Mouse (Mus musculus) adrenal gland, postnatal 25 days (tissue): ENCODE results near the gene Foxj3. TPM values are rescaled to one million over a fixed set of nuclear protein-coding genes. Genes with fewer than 3 reads are reported as not detected.
A peak's percentile ranks its signal among the peaks of the same experiment; 100 is the strongest.
"Not testable (repeated sequence)": the region's sequence is repeated elsewhere in the genome, so short reads cannot be mapped to it uniquely, and the experiment has no call there.

ENCODE experiments used
- DNase-seq: peaks from one replicate; pipeline ENCODE4 v3.0.0; 2021; ENCODE audit warnings: mixed read lengths
- long read RNA-seq: library from polyadenylated mRNA; stranded (forward); transcript quantifications from one replicate; pipeline ENCODE4 v2.0.0, GENCODE M21; 2021
- total RNA-seq: library from RNA; stranded (reverse); gene quantifications from 2 replicates; pipeline ENCODE4 v1.2.3, GENCODE M21; 2021

The Foxj3 gene
- total RNA-seq = 32.3 and 42.8 TPM in 2 replicates
- long read RNA-seq, partial matches to known transcripts = 4 of 5 reads
- long read RNA-seq, other reads (novel, unspliced or antisense) = 1 of 5 reads

DNA sequence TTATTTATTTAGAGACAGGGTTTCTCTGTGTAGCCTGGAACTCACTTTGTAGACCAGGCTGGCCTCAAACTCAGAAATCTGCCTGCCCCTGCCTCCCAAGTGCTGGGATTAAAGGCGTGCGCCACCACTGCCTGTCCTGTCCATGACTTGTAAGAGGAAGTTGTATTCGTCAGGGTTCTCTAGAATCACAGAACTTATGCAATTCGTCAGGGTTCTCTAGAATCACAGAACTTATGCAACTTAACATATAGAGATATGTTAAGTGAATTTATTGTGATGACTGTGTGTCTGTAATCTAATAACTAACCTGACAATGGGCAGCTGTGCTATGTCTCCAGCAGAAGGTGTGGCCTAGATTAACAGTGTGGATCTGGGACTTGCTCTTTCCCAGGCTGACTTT lies at the start of gene Foxj3:
TSS of gene Foxj3 (plus strand) at position 390 of the 400 bp plus-strand sequence.
- DNase-seq = not testable (repeated sequence)

DNA sequence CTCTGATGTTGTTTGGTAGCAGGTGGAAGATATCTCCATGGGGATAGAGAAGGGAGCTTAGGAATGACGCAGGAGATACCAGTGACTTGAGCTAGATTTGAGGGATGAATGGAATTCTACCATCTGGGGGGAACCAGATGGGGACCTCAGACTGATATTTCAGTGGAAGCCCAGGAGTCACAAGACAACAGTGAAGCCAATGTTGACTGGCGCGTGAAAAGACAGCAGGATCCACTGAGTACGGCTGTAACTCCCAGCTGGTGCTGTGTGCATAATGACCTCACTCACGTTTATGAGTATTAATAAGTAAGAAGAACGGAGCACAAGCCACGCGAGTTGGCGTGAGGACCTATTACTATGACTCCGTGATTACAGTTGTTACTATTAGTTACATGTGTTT lies 47.1 kb upstream of the Foxj3 start:
- DNase-seq = no peak

DNA sequence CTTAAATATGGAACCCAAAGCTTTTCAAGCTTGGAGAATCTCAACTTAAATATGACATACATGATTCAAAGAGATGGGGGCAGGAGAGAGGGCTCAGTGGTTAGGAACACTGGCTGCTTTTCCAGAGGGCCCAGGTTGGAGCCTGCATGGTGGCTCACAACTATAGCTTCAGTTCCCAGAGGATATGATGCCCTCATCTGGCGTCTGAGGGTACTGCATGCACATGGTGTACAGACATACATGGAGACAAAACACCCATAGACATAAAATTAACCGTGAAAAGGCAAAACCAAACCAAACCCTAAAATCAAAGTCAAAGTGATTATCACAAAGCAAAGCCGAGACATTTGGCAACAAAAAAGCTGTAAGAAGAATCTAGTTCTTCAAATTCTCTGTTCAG lies 46.0 kb upstream of the Foxj3 start:
- peak; percentile 24 for DNase-seq

DNA sequence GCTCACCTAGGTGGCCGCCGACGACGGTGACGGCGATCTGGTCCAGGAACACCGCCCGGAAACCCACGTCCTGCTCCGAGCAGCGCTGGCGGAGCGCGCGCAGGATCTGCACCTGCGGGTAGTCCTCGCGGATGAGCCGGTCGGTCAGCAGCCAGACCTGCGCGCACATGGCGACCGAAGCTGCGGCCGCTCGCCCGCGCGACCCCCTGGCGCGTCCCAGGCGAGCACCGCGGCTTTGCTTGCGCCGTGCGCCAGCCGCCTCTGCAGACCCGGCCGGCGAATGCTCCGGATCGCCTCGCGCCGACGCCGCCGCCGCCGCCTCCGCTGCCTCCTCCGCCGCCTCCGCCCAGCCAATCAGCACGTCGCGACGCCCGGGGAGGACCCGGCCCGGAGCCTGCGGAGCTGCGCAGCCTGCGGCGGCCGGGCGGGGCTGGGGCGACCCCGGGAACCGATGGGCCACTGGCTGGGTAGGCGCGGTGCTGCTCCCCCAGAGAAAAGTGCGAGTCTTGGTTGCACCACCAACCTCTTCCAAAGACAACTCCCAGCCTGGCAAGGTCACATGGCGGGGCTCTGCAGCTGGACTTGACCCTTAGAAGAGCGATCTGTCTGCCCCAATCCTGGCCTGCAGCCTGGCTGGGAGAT lies 44.4 kb upstream of the Foxj3 start, which contains the start of gene Rimkla:
TSS of gene Rimkla (minus strand) at position 338 of the 642 bp plus-strand sequence.
- DNase-seq = peak; percentile 79

DNA sequence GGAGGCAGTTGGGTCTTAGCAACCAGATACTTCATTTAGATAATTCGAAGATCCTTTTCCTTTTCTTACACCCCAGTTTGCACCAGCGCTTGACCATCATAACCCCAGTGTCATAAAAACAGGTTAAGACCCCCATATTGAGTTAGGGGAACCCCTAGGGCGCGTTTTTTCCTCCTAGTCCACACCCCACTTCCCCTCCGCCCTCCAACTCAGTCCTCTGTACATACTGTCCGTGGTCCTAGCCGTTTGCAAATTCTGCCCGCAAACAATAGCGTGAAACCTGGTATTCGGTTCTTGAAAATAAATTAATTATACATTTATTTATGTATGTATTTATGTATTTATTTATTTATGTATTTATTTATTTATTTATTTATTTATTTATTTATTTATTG lies 43.9 kb upstream of the Foxj3 start:
- DNase-seq = no peak

DNA sequence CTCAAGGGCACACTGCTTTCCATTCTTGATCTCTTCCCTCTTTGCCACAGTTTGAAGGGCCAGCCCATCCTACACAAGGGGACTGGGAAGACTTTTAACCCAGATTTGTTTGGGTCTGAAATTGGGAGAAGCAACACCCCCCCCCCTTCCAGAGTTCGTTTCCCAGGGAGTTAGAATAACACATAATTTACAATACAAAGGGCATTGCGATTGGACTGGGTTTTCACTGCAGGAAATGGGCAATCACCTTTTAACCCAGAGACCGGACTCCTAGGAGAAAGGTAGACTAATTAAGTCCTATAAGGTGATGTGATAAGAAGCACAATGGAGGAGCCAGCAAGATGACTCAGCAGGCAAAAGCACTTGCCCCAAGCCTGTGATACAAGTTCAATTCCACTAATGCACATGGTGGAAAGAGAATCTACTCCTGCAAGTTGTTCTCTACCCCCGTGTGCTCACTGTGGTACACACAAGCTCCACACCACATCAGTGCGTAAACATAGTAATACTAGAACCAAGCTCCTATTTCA lies 38.4 kb upstream of the Foxj3 start:
- DNase-seq = no peak

DNA sequence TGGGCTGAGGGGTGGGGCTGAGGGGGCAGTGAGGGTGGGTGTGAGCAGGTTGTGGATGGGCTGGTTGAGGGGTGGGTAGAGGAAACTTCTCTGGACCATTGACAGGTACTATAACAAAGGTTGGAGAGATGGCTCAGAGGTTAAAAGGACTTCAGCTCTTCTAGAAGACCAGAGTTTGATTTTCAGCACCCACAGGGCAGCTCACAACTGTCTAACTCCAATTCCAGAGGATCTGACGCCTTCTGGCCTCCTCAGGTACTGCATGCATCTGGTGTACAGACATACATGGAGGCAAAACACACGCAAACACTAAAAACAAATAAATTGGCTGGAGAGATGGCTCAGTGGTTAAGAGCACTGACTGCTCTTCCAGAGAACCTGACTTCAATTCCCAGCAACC lies 25.2 kb upstream of the Foxj3 start:
- no peak for DNase-seq

DNA sequence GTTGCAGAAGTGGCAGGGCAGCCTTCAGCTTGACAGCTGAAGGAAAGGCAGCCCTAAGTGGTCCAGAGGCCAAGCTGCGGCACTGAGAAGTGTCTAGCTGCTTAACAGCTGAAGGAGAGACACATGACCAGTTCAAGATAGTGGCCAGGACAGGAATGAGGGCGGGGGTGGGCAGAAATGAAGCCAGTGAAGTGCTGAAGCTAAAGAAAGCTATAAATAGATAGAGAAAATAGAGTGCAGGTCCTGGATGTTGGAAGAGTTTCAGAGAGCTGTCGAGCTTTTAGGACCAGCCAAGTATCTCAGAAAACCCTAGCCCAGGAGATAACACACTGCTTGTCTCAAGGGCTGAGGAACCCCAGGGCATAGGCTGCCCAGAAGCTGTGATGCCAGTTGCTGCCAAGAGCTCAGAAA lies 24.1 kb upstream of the Foxj3 start:
- DNase-seq = no peak

DNA sequence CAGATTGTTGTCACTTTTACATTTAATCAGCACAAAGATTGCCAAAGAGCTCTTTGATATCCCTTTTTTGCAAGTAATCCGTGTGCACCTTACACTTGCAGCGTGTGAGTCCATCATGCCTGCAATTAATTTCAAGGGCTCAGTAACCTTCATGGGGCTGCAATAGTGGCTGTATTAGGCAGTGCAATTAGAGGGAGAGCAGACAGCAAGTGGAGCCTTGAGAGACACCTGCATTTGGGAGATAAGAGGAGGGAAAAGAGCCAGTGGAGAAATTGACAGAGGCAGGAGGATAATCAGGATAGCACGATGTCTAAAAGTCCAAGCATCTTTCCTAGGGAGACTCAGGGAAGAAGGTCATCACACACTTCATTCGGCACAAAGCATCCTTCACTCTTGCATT lies 13.2 kb upstream of the Foxj3 start:
- no peak for DNase-seq

DNA sequence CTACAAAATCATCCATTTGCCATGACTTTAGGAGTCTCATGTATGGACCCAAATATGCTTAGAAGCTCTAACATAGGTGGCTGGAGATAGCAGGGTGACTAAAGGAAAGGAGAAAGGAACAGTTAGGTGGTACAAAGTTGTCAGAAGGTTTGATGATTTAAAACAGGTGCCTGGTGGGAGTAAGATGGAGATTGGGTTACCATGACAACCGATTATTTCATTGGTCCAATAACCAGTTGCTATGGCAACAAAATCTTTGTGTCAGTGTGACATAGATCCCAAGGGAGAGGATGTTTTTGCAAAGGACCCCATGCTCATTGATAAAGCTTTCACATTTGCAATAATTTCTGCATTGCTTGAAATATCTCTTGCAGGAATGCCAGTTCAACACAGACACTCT lies 12.8 kb upstream of the Foxj3 start:
- DNase-seq = no peak

DNA sequence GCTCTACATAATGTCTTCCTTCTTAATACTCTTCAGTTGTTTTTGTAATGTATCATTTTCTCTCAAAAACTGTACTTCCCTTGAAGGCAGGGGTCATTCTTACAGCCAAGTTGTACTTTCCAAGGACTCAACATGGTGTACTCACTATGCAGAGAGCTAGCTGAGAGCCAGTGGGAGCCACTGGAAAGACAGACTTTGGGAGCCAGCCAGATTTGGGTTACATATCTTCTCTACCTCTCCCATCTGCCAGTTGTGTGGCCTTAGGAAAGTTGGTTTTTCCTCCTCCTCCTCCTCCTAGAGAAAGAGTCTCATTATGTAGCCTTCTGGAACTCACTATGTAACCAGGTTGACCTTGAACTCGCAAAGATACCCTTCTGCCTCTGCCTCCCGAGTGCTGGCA lies 12.3 kb upstream of the Foxj3 start:
- no peak for DNase-seq

DNA sequence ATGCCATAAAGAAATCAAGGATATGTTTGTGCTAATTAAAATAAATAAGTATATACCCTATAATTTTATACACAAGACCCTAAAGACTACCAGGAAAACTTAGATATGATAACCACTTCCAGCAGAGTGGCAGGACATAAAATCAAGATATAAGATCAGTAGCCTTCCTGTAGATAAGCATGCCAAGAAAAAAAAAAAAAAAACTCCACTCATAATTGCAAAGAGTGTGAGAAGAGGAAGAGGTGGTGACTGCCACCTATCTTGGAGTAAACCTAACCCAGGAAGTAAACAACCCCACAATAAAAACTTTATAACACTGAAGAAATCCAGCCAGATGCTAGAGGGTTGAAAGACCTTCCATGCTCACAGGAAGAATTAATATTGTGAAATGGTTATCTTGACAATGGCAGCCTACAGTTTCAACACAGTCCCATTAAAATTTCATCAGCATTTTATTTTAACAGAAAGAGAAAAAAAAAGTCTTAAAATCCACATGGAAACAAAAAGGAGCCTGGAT lies 10.4 kb upstream of the Foxj3 start:
- DNase-seq = no peak

DNA sequence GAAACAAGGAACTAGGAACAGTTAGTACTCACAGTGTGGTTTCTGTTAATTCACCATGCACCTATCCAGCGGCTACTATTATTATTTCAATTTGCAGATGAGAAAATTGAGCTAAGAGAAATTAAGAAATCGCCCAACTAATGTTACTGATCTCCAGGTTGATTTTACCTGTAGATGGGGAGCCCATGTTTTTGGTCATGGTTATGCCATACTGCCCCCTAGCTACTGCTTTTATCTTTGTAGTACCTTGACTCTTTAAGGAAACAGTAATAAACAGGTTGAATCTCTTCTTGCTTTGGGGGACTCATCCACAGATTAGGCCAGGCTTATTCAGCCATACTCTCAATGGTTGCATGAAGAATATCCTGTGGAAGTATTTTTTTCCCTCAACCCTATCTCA lies 5.0 kb upstream of the Foxj3 start:
- DNase-seq = no peak

DNA sequence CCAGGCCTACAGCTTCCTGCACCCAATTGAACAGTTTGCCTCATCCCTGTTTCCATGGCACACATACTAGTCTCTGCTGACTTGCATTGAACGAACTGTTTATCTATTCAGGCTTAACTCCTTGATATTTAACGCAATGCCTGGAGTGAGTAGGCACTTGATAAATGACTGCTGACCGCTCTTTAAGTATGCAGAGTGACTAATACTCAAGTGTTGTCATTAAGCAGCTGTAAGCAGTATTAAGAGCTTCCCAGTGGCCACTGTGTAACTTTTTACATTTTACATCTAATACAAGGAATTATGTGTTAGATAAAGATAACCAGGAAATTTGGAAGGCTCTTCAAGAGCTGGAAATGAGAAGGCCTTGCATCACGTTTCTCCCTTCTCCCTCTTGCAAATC lies 1.7 kb upstream of the Foxj3 start:
- no peak for DNase-seq

DNA sequence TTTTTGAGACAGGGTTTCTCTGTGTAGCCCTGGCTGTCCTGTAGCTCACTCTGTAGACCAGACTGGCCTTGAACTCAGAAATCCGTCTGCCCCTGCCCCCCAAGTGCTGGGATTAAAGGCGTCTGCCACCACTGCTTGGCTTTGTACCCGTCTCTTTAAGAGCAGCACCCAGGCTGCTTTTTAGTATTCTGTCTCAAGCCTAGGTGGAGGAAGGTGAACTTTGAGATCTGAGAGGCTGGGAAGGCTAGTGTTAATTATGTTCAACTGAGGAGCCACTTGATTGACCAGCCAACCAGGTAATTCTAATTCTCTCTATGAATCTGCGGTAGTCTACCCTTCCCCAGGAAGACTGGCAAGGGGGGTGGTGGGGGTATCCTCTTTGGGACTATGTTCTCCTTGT lies 632 bp downstream of the Foxj3 start:
- DNase-seq = no peak

DNA sequence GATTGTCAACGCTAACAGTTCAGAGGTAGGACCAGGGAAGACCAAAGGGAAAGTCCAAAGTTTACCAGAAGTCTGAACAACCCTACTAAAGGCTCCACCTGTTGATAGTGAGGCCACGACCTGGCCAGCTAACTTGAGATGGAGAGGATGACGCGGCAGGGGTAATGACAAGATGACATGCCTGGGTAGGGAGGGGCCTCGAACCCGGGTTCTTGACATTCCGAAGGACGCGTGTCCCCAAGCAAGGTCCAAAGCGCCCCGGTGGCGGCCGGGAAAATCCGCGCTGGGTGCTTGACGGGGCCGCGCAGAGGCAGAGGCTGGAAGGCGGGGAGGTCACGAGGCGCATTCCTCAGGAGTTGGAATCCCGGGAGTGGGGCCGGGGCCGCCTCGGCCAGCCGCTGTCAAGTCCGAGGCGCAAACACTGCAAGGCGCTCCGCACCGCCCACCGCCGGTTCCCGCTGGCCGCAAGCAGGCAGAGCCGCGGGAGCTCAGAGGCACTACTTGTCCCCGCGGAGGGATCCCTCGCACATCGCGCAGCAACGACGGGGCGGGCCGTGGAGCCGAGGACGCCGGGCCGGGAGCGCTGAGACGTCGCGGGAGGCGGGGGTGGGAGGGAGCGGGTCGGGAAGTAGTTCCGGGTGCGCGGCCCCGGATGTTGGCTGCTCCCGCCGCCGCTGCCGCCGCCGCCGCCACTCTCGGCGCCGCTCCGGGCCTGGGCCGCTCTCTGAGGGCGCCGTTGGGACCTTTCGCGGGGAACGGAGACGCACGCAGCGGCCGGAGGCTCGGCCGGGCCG lies 2.4 kb downstream of the Foxj3 start, which contains the start of gene Frg2f1:
TSS of gene Frg2f1 (minus strand) at position 499 of the 794 bp plus-strand sequence.
- peak; percentile 96 for DNase-seq

DNA sequence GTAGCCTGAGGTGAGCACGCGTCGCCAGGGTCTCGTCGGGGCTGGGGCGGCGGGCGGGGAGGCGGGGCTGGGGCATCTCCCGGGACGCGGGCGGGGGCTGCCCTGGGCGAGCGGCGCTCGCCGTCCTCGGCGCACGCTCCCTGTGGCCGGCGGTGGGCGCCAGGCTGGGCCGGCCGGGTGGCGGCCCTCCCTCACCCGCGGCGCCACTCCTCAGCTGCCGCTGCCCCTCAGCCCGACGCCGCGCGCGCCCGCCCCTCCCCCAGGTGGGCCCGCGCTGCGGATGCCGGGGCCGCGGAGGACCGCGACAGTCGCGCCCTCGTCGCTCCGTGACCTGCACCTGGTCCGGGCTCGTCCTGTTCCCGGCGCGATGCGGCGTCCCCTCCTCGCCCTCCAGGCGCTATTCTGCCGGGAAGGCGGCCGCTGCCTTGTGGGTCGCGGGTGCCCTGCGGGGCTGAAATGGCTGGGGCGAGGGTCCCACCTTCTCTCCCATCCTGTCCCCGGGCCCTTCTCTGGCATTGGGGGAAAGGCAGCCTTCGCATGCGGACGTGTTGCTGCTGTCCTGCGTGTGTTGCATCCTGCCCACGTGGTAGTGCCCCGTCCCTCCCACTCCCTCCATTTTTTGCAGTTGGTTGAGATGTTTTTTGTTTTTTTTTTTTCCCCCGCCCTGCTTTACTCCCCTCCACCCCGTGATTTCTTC lies 3.2 kb downstream of the Foxj3 start:
- DNase-seq = peak; percentile 45

DNA sequence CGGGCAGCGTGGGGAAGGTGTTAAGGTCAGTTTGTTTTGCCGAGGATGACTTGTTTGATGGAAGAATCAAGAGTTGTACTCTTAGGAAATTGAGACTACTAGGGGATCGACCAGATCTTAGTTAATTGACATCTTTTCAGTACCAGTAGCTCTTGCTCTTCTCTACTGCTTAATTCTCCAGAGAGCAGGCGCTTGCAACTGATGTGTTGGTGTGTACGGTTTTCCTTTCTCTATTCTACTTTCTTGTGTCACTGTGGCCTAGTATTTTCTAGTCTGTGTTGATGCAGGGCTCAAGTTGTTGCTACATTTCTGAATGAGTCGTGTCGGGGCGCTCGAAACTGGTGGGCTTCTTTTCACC lies 3.7 kb downstream of the Foxj3 start:
- no peak for DNase-seq

DNA sequence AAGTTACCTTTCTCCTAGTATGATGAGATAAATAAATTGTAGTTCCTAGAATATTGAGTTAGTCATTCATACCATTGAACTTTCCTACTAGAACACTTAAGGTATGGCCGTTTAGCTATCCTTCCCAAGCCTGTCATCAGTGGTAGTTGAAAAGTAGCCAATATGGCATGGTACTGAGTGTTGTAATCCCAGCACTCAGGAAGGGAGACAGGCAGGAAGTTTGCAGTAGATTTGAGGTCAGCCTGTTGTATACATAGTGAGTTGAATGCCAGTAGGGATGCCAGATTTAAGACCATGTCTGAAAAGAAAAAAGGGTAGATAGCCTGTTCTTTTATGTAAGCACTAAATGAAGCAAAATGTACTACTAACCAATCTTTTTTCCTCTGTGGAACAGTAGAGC lies 14.1 kb downstream of the Foxj3 start:
- DNase-seq = no peak

DNA sequence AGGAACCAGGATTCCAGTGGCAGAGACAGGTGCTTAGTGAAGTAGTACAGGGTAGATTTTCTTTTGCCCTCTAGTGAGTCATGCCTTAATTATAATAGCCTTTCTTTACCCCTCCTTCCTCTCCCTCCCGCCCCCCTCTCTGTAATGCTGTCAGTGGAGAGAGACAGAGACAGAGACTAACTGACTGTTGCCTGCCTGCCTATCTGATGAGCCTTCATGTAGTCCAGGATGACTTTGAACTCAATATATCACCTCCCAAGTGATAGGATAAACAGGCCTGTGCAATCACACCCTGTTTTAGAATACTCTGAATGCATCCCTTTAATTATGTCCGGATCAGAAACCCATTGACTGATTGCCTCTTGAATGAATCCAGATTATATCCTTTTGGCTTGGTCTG lies 18.7 kb downstream of the Foxj3 start:
- DNase-seq = no peak

DNA sequence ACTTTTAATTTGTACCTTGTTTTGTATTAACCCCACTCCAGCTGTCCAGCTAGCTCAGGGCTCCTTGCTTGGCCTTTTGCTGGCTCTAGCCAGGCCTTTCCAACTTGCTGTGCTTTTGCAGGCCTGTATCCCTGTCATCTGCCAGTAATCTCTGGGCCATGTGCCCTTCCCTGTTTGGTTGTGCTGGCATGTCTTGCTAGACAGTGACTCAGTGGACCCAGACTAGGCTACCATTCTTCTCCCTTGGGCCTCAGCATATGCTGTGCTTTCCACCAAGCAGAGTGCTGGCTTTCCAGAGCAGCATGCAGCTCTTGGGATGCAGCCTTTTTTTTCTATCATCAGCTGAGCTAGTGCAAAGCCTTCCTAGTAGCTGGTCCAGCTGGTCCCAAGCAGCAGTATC lies 26.3 kb downstream of the Foxj3 start:
- no peak for DNase-seq

DNA sequence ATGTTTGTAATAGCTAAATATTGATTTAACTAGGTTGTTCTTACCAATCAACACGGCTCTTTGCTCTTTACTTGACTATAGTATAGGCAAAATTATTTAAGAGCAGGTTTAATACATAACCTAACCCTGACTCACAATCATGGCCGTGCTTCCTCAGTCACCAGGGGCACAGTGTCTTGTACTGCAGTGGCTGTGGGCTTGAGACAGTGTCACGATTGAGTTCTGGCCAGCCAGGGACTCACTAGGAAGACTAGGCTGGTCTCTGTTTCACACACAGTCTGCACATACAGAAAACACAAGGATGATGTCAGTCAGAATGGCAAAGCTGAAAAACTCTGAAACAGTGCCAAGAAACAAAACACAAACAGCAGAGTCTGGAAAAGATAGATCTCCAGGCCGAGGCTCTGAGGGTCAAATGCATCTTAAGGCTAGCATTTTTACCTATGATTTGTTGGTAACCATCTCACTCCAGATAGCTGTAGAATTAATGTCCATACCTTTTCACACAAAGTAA lies 29.6 kb downstream of the Foxj3 start:
- no peak for DNase-seq
